Mouse (Mus musculus): ENCODE data around the gene Nfkbiz. TPM values are rescaled to one million over a fixed set of nuclear protein-coding genes. Genes with fewer than 3 reads are reported as not detected.
"Not testable (repeated sequence)": the region's sequence is repeated elsewhere in the genome, so short reads cannot be mapped to it uniquely, and the experiment has no call there.

Nfkbiz gene
- 1 to 10 TPM in 1 of 2 experiments, under 1 TPM in 1; 0.75 to 1.3 TPM for total RNA-seq (2021)
- long read RNA-seq, experiment 1: 0 reads
- long read RNA-seq, experiment 2: 0 reads

DNA sequence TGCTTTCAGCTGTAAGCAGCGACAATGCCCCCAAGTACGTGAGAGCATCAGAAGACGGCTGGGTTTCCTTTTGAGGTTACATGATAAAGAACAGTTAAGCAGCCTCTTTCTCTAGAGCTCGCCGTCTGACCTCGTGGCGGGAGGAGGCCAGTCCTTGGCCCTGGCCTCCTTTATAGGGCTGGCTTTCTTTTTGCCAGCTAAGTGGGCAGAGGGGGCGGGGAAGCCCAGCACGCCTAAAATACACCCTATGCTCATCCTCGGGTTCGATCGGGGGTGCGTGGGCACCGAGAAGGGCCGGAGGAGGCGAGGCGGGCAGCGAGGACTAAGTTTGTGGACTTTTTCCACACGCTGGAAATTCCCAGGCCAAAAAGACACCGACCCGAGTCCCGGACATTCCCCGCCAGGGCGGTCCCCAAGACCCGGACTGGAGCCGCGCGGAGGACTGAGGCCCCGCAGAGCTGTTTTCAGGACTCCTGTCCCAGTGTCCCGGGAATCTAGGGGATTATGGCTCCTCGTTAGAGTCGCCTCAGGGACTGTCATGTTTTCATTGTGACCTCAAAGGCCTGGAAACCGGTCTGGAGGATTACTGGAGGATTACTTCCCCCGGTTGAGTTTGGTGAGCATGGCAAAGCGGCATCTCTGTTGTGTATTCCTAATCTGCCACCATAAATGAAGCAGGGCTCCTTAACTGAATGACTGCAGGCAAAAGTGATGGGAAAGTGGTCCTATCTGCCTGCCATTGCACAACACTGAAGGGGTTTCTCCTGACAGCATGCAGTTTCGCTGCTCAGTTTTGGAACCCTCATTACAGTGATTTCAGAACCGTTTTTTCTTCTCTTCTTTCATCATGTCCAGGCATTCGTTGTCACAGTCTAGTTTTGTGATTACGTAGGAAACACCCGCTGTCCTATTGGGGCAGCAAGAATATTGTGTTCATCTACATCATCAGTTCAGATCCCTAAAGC lies at the start of gene Nfkbiz:
TSS of gene Nfkbiz (minus strand) at position 390 of the 965 bp plus-strand sequence.
- peak; percentile 92 for DNase-seq (ENCODE audit: low spot score)

DNA sequence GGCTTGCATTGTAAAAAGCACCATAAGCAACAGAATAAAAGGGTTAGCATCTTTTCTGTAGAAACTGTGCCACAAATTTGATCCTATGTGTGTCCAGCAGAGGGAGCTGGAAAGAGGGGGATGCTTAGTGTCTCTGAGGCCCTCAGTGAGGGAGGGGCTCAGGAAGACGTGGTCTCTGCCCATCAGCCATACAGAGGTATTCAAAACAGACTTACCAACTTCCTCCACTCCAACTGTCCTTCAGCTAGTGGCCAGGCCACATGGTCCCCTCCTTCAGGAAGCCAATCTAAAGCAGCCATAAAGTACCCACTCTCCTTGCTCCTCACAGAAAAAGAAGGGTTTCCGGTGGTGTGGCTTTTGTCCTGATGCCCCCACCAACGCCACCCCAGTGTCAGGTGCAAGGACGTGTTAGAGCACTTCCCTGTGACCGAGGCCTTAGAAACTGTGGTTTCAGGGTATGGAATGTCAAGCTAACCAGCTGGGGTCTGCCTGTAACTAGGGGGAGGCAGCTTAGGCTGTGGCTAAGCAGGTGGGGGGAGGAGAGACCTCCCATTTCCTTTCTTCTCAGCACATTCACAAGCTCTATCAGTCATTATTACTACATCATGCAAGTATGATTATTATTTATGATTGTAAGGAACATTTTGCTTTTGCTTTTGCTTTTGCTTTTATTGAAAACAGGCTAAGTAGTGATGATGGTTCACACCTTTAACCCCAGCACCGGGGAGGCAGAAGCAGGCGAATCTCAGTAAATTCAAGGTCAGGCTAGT lies 49.3 kb upstream of the Nfkbiz start:
- DNase-seq (ENCODE audit: low spot score): no peak

DNA sequence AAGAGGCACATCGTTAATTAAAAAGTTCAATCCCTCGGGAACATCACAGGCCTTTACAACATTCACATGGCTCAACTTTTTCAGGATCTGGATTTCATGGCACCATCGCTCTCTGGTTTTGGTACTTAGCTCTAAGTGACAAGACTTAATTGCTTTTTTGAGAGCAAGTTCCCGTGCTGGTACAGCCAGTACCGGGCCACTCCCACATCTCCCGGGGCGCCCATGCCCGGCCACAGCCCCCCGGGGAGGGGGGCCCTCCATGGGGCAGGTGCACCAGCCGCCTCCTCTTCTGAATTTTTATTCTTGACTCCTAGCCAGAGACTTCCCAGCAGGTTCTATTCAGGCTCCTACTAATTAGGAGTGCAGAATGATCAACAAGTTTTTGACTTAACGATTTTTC lies 45.5 kb upstream of the Nfkbiz start:
- no peak for DNase-seq (ENCODE audit: low spot score)

DNA sequence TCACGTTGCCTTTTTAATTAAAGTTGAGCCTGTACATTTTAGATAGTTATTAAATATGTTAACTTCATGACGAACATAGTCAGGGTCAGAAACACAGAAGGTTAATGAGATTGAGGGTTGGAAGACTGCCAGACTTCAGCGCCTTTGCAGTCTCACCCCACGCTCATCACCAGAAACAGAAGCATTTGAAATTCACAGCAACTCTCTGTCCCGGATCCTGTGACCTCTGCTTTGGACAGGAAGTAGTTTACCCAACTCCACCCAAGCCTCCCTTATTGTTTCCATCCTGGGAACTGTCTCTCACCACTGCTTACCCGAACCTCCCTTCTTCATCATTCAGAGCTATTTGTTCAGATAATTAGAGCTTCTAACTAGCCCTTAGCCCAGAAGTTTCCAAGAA lies 37.3 kb upstream of the Nfkbiz start:
- DNase-seq (ENCODE audit: low spot score): no peak

DNA sequence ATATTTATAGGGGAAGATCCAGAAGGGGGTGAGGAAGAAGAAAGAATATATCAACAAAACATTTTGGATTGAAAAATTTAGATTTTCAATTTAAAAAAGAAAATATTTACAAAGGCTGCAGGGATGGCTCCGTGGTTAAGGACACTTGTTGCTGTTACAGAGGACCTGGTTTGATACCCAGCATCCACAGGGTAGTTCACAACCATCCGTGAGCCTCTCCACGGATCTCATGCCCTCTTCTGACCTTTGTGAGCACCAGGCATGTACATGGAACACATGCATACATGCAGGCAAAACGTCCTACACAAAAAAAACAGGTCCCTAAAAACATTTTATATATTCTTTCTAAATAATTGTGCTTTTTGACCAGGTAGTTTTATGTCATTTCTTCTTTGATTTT lies 25.1 kb upstream of the Nfkbiz start:
- no peak for DNase-seq (ENCODE audit: low spot score)

DNA sequence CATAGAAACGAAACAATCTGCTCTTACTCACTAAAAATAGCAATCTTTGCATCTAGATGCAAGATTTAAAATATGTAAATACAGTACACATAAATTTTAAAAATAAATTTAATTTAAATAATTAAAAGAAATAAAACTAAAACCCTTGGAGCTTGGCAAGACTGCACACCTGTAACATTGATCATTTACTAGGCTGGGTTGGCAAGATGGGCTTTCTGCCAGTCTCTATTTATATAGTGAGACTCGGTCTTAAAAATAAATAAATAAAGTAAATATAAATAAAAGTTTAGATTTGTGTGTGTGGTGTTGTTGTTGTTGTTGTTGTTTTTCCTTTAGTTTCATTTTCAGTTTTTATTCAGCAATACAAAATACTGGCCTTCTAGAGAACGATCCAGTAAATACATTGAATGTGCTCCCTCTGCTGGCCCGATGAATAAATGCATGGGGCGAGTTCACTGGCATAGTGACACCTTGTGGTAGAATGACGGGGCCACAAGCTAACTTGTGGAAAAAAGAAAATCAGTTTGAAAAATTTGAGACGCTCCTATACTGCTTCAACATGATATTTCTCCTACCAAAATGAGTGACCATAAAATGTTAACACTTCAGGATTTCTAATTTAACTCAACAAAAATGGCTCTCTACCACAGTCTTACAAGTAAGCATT lies 24.6 kb upstream of the Nfkbiz start:
- peak; percentile 75 for DNase-seq (ENCODE audit: low spot score)

DNA sequence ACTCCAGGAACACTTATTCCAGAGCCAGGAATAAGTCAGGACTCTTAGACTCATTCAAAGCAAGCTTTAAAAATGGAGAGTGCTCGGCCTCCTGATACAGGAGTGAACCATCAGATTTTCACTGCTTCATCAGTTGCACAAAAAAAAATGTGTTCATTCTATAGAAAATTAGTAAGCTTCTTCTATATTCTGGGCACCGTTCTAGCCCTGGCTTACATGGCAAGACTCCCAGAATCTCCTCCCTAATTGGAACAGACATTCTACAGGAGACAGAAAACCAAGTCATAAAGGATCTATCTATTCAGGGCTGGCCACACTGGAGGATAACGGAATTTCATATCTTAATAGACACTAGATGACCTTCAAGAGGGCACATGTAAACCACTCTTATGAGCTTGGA lies 22.4 kb upstream of the Nfkbiz start:
- no peak for DNase-seq (ENCODE audit: low spot score)

DNA sequence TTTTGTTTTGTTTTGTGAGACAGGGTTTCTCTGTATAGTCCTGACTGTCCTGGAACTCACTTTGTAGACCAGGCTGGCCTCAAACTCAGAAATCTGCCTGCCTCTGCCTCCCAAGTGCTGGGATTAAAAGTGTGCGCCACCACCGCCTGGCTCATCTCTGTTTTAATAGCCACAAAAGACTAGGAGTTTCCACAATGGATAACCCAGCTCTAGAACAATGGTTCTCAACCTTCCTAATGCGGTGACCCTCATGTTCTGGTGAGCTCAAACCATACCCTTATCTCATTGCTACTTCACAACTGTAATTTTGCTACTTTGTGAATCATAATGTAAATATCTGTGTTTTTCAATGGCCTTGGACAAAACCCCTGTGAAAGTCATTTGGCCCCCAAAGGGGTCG lies 20.7 kb upstream of the Nfkbiz start:
- not testable (repeated sequence) for DNase-seq (ENCODE audit: low spot score)

DNA sequence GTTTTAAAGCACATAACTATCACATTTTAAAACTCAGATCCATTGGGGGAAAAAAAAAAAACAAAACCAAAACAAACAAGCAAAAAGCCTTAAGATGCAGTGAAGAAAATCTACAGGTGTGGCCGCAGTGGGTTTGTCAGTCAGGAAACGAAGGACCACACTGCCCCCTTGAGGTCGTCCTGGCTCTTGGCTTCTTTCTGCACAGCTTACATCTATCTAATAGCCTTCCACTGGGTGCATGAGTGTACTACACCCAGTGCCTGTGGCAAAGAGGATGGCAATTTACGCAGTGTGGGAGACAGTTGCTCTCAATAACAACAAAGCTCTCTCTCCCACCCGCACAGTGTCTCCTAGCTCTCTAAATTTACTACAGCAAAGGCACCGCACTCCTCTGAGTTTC lies 19.8 kb upstream of the Nfkbiz start:
- peak; percentile 62 for DNase-seq (ENCODE audit: low spot score)

DNA sequence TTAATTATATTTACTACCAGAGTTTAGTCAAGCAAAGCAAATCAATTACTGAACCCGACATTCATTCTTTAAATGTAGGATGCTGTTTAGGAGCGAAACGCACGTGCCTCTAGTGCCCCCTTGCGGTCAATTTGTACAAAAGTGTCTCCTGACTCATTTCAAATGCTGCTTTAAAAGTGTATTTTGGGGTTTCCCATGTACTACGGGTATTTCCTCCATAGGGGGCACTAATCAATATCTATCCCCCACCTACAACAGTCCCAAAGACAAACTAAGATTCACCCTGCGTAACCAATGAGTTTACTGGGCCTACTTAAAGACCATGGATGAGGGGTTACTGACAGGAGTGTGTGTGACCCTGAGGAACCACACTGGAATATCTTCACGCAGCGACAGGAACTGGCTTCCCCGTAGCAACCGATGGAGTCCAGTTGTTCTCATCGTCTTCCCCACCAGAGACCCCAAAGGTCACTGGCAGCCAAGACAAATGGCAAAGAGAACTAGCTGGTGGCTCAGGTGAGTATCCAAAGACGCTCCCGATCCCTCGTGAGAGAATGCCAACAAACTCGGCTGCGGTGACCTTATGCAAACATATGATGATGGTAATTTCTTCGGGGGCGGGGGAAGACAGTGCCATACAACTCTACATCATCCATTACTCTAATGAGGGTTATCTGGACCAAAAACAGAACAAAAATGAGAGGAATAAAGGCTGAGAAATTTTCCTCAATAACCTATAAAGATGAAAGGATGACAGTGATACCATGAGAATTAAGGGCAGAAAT lies 14.4 kb upstream of the Nfkbiz start:
- peak; percentile 75 for DNase-seq (ENCODE audit: low spot score)

DNA sequence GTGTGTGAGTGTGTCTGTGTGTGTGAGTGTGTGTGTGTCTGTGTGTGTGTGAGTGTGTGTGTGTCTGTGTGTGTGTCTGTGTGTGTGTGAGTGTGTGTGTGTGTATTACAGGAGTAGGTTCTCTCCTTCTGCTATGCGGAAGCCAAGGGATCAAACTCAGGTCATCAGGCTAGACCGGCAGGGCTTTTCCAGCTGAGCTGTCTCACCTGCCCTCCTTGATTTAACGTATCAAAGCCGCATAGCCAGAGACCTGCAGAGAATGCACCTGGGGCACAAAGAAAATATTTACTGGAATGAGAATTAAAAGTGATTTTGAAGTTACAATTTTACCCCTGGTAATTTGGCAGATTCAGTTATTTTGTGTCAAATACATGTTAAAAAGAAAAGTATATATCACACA lies 13.8 kb upstream of the Nfkbiz start:
- DNase-seq (ENCODE audit: low spot score): no peak

DNA sequence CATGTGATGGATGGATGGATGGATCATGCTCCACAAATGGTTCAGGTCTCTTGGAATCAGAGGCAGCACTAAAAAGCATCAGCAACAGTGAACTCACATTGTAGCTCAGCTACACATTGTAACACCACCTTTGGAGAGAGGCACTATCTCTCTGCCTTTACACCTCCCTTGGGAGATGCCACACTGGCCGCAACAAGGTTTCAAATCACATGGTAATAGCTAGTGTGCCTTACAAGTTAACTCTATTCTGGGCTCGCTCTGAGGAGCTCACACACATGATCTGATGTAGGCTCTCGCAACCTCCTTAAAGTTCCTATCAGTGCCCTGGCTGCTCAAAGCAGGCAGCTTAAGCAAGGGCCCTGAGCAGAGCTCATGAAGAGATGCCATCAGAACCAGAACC lies 11.8 kb upstream of the Nfkbiz start:
- DNase-seq (ENCODE audit: low spot score): no peak

DNA sequence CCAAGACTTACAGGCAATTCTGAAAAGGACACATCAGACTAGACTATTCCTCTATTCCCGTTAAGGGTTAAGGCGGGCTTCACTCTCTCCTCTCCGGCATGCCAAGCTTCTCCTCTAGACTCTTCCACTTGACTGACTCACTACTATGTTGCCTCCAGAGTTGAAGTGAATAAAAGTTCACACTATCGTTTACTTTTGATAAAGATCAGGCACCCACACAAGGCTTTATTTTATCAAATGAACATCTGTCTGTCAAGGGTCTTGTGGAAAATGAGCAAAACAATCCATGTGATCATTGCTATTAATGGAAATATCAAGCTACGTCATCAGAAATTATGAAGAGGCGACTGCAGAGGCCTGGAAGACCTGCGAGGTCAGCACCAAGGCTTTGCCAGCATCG lies 9.0 kb upstream of the Nfkbiz start:
- DNase-seq (ENCODE audit: low spot score): no peak

DNA sequence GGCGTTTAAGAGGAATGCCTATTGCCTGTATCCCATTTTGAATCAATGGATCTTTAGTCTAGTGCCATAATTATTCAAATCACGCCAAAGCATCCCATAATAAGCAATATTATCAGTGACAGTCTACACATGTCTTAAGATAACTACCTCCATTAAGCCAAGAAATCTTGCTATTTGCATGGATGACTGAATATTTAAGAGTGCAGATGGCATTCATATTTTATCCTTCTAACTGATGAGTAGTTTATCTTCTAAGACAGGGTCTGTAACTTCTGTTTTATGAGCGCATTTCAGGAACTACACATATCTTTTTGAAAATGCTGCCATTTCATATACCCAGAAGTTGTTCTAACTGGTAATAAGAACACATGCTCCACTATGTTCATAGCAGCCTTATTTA lies 6.1 kb upstream of the Nfkbiz start:
- no peak for DNase-seq (ENCODE audit: low spot score)

DNA sequence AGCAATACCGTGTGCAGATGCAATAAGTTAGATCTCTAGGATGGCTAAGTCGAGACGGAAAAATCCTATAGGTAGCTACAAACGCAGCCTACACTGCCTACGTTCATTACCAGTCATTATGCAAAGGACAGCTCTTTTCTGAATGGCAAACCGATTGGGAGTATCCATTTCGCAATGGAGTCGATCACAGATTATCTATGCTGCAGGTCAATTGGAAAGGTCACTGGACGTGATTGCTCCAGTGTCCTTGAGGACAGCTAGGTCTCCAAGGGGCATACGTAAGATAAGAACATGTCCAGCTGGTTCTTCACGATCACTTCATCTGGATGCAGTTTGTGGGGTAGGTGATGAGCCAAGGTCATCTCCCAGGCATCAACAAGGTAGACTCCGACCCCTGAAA lies 5.2 kb upstream of the Nfkbiz start:
- DNase-seq (ENCODE audit: low spot score): no peak

DNA sequence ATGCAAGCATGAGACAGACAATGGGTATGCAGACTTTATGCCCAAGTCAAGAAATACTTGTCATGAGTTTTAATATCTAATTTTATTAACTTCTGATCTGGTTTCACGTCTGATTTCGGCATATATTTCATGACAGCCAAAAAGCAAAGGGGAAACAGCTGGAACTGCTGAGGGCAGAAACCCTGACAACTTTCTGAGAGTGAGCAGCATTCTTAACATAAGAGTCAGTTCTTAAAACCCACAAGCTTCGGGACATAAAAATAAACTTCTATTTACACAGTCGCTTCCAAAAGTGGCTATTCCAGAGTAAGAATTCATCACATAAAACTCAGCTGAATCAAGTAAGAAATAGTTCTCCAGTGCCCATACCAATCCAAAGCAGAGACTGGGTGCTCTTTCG lies 4.4 kb upstream of the Nfkbiz start:
- no peak for DNase-seq (ENCODE audit: low spot score)

DNA sequence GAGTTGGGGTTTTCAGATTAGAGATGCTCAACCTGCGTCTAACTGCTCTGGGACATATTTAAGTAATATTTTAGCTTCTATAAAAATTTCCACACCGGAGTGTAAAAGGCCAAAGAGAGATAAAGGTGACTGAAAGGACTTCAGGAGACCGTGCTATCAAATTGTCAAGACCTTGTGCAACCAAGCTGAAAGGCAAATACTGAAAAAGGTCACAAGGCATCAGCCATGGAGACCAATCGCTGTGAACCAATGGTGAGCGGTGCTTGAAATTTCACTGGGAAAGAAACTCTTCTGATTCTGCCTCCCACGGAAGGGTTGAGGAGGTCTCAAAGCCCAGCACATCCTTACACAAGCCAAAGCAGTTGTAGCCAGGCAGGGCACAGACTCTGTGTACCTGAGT lies 2.8 kb upstream of the Nfkbiz start:
- DNase-seq (ENCODE audit: low spot score): no peak

DNA sequence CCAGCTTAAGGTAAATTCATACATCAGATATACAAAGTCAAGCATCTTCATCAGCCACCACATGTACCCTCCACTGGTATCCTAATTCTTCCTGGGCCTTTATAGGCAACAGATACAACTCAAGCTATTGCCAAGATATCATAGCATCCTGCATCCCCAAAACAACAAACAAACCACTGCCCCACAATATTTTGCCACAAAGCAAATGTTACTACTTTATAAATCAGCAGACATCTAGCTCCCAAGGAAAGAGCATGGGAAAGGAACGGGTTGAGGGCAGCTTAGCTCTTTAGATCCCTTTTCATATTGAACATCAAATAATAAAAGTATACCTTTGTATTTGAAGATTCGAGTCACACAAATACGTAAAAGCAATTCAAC lies 580 bp downstream of the Nfkbiz start:
- no peak for DNase-seq (ENCODE audit: low spot score)

DNA sequence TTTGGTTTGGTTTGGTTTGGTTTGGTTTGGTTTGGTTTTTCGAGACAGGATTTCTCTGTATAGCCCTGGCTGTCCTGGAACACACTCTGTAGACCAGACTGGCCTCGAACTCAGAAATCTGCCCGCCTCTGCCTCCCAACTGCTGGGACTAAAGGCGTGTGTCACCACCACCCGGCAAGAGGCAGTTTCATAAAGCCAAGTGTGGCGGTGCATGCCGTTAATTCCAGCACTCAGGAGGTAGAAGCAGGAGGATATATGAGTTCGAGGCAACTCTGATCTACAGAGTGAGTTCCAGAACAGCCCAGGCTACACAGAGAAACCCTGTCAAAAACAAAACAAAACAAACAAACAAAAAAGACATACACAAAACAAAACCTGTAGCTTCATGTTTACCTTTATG lies 1.0 kb downstream of the Nfkbiz start:
- DNase-seq (ENCODE audit: low spot score): not testable (repeated sequence)

DNA sequence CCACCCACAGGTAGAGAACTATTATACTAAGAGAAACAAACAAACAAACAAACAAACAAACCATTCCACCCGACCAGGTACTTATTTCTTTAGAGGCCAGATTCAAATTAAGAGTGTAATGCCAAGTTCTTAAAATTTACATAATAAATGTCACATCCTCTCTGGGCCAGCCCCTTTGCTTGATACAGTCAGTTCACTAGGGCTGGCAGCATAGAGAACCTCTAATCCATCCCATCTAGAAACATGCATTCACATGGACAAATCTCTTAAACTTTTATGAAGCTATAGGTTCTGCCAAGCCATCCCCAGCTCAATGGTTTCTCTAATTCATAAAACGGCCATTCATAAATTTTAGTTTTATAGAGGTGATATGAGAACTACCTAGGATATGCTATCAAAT lies 1.5 kb downstream of the Nfkbiz start:
- no peak for DNase-seq (ENCODE audit: low spot score)

DNA sequence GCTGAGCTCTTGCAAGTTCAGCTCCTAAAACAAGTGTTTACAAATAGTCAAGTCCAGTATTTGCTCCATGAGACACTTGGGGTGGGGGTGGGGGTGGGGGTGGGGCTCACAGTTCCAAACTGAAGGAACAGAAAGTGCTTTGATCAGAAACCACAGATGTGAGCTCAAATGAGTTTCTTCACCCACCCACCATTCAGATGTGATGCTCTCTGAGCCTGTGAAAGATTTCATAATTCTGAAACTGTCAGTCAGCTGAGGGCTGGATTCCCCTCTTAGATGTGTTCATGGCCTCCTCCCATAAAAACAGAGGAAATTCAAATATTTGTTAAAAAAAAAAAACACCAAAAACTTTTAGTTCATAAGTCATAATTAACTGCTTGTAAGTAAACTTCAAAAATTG lies 2.9 kb downstream of the Nfkbiz start:
- DNase-seq (ENCODE audit: low spot score): no peak
